In genomic region chr3:80803211-80803610, GRCm38 (mm10) we compare ENCODE assay signal across 8 mouse cellular contexts. TPM values are rescaled to one million over a fixed set of nuclear protein-coding genes. Genes with fewer than 3 reads are reported as not detected.
DNase-seq lines count a peak whose midpoint lies in the region; ATAC-seq lines count a peak whose summit lies in the region.

No protein-coding gene starts in this region.

- peak overlapping the region; percentile 68 for H3K4me3 ChIP-seq in forebrain, embryonic 14.5 days (ENCODE audit: low read depth, low read length)
- peak overlapping the region; percentile 66 for H3K4me3 ChIP-seq in midbrain, embryonic 10.5 days

- H3K36me3 ChIP-seq in forebrain, embryonic 14.5 days (ENCODE audit: control insufficient read depth, insufficient read depth, low read length), result no peaks in the 10 kb centered on the region
- no peaks in the 10 kb centered on the region for H3K36me3 ChIP-seq in midbrain, embryonic 10.5 days

- no peaks in the 10 kb centered on the region for H3K27me3 ChIP-seq in forebrain, embryonic 14.5 days (replicated peaks; ENCODE audit: control insufficient read depth, insufficient read depth, low read length)
- H3K27me3 ChIP-seq in midbrain, embryonic 10.5 days (ENCODE audit: low read depth, poor library complexity, severe bottlenecking), result peaks cover 43% of the 10 kb centered on the region

- 23% methylated on average over 8 of the region's 8 CpGs for WGBS in forebrain, embryonic 14.5 days
- 61% methylated on average over 8 of the region's 8 CpGs for WGBS in midbrain, embryonic 10.5 days

- peak overlapping the region; percentile 83 for H3K9ac ChIP-seq in forebrain, embryonic 14.5 days (ENCODE audit: low read length)

- DNase-seq in cerebellum, postnatal 10 days, result peak; percentile 42 to 43
- DNase-seq in cerebellum, postnatal 4 days (ENCODE audit: low spot score in 2 of 2), result no peak
- DNase-seq in MN1 (ENCODE audit: low spot score), result peak; percentile 21
- peak; percentile 57 for DNase-seq in forebrain, embryonic 14.5 days (ENCODE audit: low spot score)
- no peak for DNase-seq in midbrain, embryonic 10.5 days (ENCODE audit: low spot score)
- DNase-seq in spleen, postnatal 10 days (ENCODE audit: low spot score in 2 of 2), result no peak
- no peak for DNase-seq in heart, postnatal 4 days

- peak overlapping the region; percentile 96 for H3K27ac ChIP-seq in forebrain, embryonic 14.5 days (ENCODE audit: low read depth, low read length)
- 0 out of 2 replicates have a peak overlapping the region, but pooled peaks have one; percentile 72 for H3K27ac ChIP-seq in midbrain, embryonic 10.5 days (replicated peaks)

- H3K4me2 ChIP-seq in forebrain, embryonic 14.5 days (ENCODE audit: low read length), result peak overlapping the region; percentile 73

- no peak for ATAC-seq in forebrain, embryonic 14.5 days
- ATAC-seq in erythroid progenitor cell, adult 5-6 weeks (replicated peaks; ENCODE audit: low FRiP score, poor library complexity, severe bottlenecking), result no peak

- peaks cover 17% of the 10 kb centered on the region for H3K4me1 ChIP-seq in forebrain, embryonic 14.5 days (ENCODE audit: control insufficient read depth, insufficient read depth, low read length)
- H3K4me1 ChIP-seq in midbrain, embryonic 10.5 days, result peaks cover 30% of the 10 kb centered on the region

- H3K9me3 ChIP-seq in forebrain, embryonic 14.5 days (replicated peaks; ENCODE audit: control insufficient read depth, low read length), result no peaks in the 10 kb centered on the region
- no peaks in the 10 kb centered on the region for H3K9me3 ChIP-seq in midbrain, embryonic 10.5 days (replicated peaks)

RNA-seq across cellular contexts. Expression of gene Gria2, which starts 0.6 kb away (rescaled TPM):
- polyA plus RNA-seq in forebrain, embryonic 14.5 days (2014; fragmentation: Nextera tagmentation; extraction: Ambion mirVana), result 94.8 and 171 TPM in 2 replicates
- 2.2 and 7.3 TPM in 2 replicates for polyA plus RNA-seq in midbrain, embryonic 10.5 days (2016; fragmentation: Nextera tagmentation; extraction: Ambion mirVana)
- total RNA-seq in erythroid progenitor cell, adult 5-6 weeks (2015; ENCODE audit: low replicate concordance), result not detected in 2 replicates
- total RNA-seq in erythroid progenitor cell, adult 5-6 weeks (2017; ENCODE audit: low replicate concordance), result not detected in 2 replicates
- under 1 TPM; 0.09 to 0.17 TPM for total RNA-seq in heart, postnatal 4 days (2021)

Comparison
In these comparisons a context has a peak if more than half of its experiments do, and no peak if none do; other contexts are left out.
1. DNase-seq: peak in cerebellum, postnatal 10 days (2 of 2), MN1 (single experiment) and forebrain, embryonic 14.5 days (single experiment); none in cerebellum, postnatal 4 days (0 of 2), midbrain, embryonic 10.5 days (single experiment), spleen, postnatal 10 days (0 of 2) and heart, postnatal 4 days (single experiment).